Mouse (Mus musculus): ENCODE results near the gene Ankrd54. TPM values are rescaled to one million over a fixed set of nuclear protein-coding genes. Genes with fewer than 3 reads are reported as not detected.
A peak's percentile ranks its signal among the peaks of the same experiment; 100 is the strongest.
"Not testable (repeated sequence)": the region's sequence is repeated elsewhere in the genome, so short reads cannot be mapped to it uniquely, and the experiment has no call there.

Ankrd54 gene
- total RNA-seq, 2 experiments from 2014 or later, result 3.6 to 4.4 TPM

DNA sequence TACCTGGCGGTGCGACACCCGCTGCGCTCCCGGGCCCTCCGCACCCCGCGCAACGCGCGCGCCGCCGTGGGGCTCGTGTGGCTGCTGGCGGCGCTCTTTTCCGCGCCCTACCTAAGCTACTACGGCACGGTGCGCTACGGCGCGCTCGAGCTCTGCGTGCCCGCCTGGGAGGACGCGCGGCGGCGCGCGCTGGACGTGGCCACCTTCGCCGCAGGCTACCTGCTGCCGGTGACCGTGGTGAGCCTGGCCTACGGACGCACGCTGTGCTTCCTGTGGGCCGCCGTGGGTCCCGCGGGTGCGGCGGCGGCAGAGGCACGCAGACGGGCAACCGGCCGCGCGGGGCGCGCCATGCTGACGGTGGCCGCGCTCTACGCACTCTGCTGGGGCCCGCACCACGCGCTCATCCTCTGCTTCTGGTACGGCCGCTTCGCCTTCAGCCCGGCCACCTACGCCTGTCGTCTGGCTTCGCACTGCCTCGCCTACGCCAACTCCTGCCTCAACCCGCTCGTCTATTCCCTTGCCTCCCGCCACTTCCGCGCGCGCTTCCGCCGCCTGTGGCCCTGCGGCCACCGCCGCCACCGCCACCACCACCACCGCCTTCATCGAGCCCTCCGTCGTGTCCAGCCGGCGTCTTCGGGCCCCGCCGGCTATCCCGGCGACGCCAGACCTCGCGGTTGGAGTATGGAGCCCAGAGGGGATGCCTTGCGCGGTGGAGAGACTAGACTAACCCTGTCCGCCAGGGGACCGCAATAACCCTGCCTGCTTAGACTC lies 19.8 kb downstream of the Ankrd54 start:
- DNase-seq, result no peak

DNA sequence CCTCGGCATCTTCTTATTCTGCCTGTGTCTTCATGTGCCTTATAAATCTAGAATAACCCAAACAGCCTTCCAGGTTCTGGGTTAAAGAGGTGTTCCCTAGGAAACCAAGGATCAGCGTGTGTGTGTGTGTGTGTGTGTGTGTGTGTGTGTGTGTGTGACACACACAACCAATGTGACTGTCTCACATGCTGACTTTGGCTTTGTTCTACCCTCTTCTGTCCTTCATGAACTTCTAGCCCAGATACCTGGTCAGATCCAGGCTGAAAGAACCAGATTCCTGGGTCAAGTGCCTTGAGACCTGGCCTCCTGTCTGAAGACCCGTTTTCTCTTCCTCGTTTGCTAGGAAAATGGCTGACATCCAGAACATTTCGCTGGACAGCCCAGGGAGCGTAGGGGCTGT lies 21.1 kb downstream of the Ankrd54 start, which contains the start of gene Galr3:
Gene Galr3 (plus strand): TSS at position 301 of the 400 bp plus-strand sequence.
- DNase-seq, result no peak

DNA sequence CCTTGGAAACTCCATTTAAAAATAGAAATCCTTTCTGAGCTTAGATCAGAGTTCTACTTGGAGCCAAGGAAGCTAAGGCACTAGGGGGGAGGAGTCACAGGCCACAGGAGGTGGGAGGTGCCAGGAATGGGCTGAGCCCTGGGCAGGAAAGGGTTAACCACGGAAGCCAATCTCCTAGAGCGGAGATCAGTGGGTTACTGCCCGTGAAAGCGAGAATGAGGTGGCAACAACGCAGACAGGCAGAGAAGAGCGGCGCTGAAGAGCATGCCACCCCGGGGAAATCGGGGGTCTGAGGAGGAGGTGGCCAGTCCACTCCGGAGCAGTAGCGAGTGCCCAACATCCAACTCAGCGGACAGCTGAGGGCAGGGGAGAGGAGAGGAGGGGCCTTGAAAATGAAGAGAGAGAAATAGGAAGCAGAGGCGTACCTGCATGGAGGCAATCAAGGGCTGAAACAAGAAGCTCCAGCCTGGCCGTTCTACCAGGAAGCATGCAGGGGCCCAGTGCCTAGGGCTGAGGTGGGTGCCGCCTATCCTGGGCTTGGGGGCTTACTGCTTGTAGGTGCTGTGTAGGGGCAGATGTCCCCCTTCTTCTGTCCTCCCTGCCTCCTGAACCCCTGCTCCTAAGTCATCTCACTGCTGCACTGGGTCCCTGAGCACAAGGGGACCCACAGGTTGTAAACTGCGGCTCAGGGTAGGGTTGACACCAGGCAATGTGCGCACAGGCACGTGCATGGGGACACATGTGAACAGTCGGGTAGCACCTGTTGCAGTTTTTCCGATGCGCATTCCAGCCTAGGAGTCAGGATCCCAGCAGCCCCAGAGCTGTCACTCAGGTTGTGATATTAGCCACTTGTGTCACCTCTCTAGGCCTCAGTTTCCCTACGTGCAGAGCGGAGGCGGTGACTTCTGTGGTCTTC lies 21.9 kb downstream of the Ankrd54 start:
- DNase-seq, result no peak

DNA sequence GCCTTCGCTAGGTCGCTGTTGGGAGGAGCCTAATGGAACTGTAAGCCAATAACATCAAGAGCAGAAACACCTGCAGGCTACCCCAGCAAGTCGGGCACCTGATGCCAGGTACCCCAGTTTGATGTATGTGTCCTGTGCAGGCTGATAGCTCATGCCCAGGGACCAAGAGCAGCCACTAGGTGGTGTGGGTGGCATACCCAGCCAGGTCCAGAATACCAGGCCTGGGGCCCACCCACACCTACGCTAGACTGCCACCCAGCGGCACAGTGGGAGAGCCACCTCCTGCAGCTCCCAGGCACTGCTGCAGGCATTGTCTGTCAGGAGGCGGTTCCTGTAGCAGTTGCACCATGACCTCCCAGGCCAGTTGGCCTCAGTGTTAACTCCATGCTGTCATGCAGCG lies 23.8 kb downstream of the Ankrd54 start:
- peak; percentile 70 for DNase-seq

DNA sequence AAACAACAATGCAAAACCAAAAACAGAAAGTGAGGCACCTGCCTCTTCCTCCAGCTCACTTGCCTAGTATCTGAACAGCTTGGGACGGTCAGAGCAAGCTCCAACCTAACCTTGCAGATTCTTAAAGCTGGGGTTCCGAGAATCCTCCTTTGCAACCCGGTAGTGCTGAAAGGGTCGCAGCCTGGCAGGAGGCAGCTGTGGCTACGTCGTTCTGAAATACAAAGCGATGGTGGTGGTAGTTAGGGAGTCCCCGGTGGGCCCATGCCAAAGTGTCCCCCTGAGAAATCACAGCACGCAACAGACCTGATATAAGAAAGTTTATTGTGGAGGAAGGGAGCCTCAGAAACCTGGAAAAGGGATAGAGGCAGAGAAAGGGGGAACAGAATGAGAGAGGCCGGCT lies 24.4 kb downstream of the Ankrd54 start:
- DNase-seq, result no peak

DNA sequence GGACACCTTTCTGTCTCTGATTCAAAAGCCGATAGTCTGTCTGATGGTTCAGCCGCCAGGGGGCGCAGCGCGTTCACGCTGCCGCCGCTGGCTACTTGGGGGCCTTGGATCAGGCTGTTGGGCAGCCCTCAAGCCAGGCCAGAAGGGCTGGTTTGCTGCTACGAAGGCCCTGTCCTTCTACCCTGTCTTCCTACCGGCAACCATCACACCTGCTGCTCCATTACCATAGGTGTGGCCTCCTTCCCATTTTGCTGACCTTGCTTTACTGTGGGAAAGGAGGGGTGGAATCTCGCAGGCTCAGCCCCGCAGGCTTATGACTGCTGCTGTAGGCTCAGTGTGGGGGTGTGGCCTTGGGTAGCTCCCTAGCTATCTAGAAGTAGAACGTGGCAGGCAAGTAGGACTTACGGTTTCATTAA lies 24.8 kb downstream of the Ankrd54 start:
- peak; percentile 53 for DNase-seq

DNA sequence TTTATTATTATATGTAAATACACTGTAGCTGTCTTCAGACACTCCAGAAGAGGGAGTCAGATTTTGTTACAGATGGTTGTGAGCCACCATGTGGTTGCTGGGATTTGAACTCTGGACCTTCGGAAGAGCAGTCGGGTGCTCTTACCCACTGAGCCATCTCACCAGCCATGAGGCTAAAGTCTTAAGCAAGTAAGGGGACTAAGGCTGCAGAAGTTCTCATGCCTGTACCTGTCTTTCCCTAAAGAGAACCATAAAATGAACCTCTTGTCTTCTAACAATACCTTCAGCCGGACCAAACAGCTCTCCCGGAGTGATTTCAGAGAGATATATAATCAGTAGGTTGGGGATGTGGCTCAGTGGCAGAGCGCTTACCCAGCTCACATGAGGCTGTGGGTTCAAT lies 30.8 kb downstream of the Ankrd54 start:
- not testable (repeated sequence) for DNase-seq

DNA sequence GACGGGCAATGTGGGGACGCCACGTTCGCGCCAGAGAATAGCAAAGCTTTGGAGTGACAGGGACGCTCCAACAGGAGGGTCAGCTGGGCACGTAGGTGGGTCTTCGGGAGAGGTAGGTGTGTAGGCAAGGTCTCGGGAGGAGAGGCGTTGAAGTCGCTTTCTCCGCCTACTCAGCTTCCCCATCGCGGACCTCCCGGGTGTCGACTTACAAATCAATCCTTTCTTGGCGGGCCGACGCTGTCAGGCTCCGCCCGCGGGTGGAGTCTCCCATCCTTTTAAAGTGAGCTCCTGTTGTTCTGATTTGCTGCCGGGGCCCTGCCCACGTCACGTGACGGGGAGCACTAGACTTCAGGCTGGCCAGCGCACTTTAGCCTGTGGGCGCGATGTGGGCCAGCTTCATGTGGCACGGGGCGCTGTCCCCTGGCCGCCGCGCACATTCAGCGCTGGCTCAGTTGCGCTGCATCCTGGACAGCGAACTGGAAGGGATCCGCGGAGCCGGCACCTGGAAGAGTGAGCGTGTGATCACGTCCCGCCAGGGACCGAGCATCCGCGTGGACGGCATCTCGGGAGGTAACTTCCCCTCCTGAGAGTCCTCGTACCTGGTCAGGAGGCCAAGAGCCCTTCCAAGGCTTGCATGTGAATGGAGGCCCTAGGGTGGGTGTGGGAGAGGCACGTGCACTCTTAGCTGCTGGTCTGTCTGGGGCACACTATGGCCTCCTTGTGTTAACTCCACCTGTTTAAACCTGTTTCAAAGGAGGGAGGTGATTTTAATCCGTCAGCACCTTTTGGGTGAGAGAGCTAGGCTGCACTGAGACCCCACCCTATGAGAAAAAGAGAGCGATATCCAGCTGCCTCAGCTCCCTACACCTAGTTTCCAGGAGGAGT lies 31.9 kb downstream of the Ankrd54 start:
- DNase-seq, result peak; percentile 93

DNA sequence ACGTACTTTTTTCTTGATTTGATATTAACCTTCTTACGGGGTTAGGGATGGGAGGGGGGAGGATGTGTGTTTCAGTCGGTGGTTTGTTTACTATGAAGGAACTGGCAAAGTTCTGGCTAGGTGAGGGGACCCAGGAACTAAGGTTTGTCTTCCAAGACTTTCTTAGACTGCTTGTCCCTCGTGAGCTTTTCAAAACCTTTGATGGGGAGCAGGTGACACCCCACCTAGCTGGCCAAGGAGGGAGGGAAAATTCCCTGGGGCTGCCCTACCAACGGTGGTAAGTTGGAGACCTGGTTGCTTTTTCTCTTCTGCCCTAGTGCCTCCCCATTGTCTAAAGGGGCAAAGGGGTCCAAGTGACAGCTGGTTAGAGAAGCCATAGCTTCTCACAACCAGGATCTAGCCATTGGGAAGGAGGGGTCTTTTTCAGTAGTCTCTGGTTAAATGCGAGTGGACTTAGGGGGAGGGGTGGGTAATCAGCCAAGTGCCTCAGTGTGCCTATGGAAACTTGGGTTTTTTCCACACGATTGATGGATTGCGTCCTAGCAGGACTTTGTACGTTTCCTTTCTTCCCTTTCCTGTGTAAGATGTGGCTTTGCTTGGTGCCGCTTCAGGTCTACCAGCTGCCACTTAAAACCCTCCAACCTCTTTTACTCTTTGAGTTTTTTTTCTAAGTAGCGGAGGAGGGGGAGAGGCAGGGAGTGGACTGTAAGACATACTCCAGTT lies 33.0 kb downstream of the Ankrd54 start:
- DNase-seq, result no peak

DNA sequence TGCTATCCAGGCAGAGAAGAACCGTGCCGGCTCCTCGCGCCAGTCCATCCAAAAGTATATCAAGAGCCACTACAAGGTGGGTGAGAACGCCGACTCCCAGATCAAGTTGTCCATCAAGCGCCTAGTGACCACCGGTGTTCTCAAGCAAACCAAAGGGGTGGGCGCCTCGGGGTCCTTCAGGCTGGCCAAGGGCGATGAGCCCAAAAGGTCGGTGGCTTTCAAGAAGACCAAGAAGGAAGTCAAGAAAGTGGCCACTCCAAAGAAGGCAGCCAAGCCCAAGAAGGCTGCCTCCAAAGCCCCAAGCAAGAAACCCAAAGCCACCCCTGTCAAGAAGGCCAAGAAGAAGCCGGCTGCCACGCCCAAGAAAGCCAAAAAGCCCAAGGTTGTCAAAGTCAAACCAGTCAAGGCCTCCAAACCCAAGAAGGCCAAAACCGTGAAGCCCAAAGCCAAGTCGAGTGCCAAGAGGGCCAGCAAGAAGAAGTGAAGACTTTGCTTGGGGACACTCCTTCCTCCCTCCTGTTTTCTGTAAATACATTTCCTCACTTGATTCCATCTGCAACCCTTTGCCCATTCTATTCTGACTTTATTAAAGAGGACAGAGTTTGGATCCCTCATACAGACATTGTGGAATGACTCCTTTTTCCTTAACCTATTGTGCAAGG lies 33.7 kb downstream of the Ankrd54 start:
- DNase-seq, result no peak

DNA sequence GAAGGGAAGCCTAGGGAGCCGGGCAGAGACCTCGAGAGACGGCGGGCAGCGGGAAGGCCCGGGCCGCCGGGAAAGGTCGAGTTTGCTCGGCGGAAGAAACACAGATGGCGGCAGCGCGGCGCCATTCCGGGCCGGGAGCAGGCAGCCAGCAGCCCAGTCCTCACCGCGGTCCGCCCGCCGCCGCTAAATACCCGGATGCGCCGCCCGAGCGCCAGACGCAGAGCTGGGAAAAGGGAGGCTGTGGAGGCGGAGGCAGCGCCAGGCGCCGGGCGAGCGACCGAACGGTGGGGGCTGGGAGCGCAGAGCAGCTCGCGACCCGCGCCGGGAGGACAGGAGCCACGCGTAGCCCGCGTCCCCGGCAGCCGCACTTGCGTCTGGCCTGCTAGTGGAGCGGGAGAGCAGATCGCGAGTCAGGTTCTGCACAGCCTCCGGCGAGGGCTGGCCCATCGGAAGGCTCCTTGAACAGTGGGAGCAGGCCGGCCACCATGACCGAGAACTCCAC lies 34.4 kb downstream of the Ankrd54 start, which contains the start of gene H1f0:
Gene H1f0 (plus strand): TSS at position 214 of the 502 bp plus-strand sequence.
- peak; percentile 94 for DNase-seq

DNA sequence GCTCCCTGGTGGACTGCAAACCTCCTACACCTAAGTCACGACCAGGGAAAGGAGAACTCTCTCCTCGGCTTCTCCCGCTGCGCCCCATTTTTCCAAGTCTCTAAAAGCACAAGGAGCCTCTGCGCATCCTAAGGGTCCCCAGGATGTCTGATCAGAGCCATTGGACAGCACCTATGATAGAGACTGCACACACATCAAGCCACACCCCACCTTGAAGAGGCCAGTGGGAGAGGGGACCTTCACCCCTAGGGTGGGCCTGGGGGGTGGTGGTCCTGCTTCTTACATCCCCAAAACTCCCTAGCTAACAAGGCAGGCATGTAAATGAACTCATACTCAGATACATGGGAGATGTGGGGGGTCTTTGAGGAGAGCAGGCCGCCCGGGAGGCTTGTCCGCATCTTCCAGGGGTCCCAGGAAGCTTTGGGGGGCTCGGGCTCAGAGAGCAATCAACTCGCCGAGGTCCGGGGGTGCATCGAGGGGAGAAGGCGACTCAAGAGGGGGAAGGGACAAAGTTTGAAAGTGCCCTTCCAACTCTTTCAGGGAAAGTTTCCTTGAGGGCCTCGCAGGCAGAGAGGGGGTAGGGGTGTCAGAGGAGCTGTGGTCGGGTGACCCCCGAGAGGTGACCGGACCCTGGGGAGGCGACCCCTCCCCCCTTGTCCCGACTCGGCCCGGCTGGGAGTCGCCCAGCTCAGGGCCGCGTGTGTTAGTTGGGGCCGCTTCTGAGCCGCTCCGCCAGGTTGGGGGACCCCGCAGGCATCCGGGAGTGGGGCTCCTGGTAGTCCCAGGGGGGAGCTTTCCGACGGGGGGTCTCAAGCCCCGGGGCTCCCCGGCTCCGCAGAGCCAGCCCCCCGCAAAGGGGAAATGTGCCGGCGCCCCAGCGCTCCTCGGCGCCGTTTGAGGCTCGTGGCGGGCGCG lies 35.1 kb downstream of the Ankrd54 start:
- peak; percentile 46 for DNase-seq

DNA sequence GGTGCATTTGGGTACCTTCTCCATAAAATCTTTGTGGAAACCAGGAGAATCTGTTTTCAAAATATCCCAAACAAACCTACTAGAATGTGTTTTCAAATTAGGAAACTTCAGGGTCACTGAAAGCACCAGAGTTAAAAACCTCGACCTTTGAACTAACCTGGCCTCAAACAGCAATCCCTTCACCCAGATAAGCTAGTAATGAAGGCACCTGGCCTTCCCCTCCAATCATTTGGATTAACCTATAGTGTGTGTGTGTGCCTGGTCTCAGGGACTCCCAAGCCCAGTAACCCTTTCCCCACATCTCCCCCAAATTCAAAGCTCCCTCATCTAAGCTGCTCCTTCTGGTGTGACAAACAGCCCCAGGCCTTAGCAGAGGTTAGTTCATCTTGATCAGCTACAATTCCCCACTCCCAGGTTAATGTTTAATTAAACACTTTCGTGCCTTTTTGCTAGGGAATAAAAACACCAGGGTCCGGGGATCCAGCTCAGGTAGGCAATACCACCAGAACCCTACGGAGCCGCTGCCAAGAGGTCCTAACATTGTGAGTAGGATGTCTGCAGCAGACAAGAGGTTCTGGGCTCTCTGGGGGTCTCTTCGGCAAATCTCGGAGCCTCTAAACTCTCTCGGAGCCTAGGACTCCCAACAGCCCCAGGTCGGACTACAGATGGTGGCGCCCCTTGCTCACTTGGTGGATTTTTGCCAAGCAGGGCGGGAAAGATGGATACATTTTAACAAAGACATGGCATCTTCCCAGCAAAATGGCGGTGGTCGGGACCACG lies 36.0 kb downstream of the Ankrd54 start:
- DNase-seq, result no peak

DNA sequence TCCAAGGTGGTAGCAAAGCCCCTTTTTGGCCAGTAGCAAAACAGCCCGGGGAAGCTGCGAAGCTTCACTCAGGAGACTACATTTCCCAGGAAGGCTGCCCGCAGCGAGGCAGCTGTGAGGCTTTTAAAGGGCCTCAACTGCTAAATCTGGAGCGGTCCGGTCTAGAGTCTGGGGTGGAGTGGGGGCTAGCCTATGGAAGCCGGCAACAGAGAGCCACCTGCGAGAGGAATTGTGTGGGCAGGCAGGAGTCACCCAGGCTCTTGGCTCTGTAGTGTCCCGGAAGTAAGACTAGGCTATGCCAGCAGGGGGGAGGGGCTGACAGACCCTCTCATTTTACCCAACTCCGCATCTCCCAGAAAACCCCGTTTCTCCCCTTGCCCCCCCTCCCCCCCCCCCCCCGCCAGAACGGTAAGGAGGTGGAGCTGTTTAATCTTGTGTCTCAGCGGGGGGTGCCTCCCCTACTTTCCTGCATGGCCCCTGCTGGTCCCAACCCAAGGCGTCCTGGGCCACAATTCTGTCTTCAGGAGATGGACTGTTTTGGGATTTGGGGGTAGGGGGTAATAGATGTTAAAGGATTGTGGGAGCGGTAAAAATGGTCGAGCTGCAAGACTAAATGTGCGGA lies 36.9 kb downstream of the Ankrd54 start:
- no peak for DNase-seq

DNA sequence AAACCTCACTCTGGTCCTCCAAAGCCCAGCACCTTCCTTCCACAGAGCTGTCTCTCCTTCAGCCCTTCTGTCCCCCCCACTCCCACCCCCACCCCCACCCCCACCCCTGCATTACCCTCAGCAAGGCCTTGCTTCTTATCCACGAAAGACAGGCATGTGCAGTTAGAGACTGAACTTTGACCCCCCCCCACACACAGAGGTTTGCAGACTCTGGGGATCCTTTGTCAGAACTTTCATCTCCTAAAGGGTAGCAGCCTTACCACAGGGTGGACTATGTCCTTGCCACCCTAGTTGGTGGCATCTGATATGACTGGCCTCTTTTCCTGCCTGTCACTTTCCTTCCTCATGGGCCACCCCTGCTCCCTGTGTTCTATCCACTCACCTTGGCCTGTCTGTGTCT lies 39.3 kb downstream of the Ankrd54 start:
- DNase-seq, result no peak

DNA sequence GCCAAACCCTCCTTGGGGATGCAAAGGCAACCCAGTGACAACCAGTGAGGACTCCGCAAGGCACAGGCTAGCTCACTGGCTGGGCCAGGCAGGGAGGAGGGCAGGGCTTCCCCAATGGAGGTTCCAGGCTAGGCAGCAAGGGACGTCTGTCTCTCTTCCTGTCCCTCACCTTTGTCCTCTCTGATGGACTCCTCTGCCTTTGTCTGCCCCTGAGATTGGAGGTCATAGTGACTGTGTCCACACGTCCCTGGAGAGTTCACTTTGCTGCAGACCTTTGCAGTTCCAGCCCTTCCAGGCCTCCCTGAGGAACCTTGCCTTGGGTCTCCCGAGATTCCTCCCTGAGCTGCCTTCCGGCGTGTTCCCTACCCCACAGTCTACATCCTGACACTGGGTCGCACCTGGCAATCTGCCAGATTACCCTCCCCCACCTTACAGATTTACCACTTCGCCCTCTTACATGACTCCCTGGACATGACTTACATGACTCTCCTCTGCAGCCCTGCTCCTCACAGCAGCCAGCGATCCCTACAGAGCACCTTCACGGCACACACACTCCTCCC lies 39.9 kb downstream of the Ankrd54 start:
- DNase-seq, result no peak

DNA sequence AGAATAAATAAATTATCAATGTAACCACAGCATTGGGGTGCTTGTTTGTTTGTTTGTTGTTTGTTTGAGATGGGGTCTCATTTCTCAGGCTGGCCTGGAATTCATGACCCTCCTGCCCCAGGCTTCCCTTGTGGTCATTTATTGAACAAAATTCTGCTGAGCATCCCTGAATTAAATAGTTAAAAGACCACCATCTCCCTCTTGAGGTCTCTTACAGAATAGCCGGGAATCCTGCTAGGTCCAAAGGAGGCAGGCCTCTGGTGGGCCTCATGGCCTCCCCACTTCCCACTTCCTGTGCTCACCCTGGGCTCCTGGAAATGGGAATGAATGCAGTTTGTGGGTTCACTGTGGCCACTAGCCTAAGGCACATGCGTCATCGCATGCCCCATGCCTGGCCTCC lies 43.8 kb downstream of the Ankrd54 start:
- DNase-seq, result no peak

DNA sequence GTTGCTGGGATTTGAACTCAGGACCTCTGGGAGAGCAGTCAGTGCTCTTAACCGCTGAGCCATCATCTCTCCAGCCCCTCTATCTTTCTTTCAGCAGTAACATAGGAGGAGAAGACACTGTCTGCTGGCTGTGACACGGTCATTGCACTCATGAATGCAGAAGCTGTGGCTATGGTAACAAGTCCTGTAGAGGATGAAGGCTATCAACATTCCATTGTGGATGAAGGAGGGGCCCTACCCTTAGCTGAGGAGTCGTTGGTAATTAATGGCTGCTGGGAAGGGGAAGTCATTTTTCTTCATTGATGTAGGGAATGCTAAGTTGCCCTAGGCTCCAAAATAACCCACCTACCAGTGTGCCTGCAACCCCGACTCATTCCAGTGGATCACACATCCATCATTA lies 44.5 kb downstream of the Ankrd54 start:
- no peak for DNase-seq

Measured in gastrocnemius, postnatal 25 days (tissue).